Mouse (Mus musculus) limb, embryonic 14.5 days (tissue): ENCODE data around the gene Dusp18. TPM values are rescaled to one million over a fixed set of nuclear protein-coding genes. Genes with fewer than 3 reads are reported as not detected.
A peak's percentile ranks its signal among the peaks of the same experiment; 100 is the strongest.

Source experiments
- ATAC-seq: fragments of 200-750 bp; cut with Nextera tagmentation; 2 replicates; pipeline ENCODE4 v1.8.0; 2017; ENCODE audit warnings: low read depth, moderate number of reproducible peaks, moderate TSS enrichment; ENCODE audit not compliant: low FRiP score
- DNase-seq: peaks from one replicate; pipeline ENCODE4 v3.0.0-alpha.2; 2015; ENCODE audit warnings: low spot score
- H3K27ac ChIP-seq: fragments of 300-500 bp; sonication (generic); replicated peaks from 2 replicates; pipeline ENCODE4 v1.5.1; 2014; ENCODE audit warnings: low read depth, mild to moderate bottlenecking, low read length, moderate library complexity, mixed read lengths
- H3K27me3 ChIP-seq: fragments of 300-500 bp; sonication (generic); 2 replicates; pipeline ENCODE4 v1.6.1; 2014; ENCODE audit warnings: low read length, mixed read lengths; ENCODE audit not compliant: control insufficient read depth, insufficient read depth
- H3K36me3 ChIP-seq: fragments of 300-500 bp; sonication (generic); 2 replicates; pipeline ENCODE4 v1.6.1; 2014; ENCODE audit warnings: mild to moderate bottlenecking, low read length, moderate library complexity, mixed read lengths; ENCODE audit not compliant: control insufficient read depth, insufficient read depth
- H3K4me1 ChIP-seq: fragments of 300-500 bp; sonication (generic); 2 replicates; pipeline ENCODE4 v1.6.1; 2014; ENCODE audit warnings: antibody characterized with exemption, low read length, mixed read lengths; ENCODE audit not compliant: control insufficient read depth, insufficient read depth
- H3K4me2 ChIP-seq: fragments of 300-500 bp; sonication (generic); replicated peaks from 2 replicates; pipeline ENCODE4 v1.6.1; 2014; ENCODE audit warnings: low read depth, mild to moderate bottlenecking, low read length, moderate library complexity; ENCODE audit not compliant: severe bottlenecking
- H3K4me3 ChIP-seq: fragments of 300-500 bp; sonication (generic); replicated peaks from 2 replicates; pipeline ENCODE4 v1.5.1; 2014; ENCODE audit warnings: low read length
- H3K9ac ChIP-seq: fragments of 300-500 bp; sonication (generic); 2 replicates; pipeline ENCODE4 v1.6.1; 2014; ENCODE audit warnings: mild to moderate bottlenecking, low read depth, low read length, moderate library complexity; ENCODE audit not compliant: severe bottlenecking
- H3K9me3 ChIP-seq: fragments of 300-500 bp; sonication (generic); 2 replicates; pipeline ENCODE4 v1.6.1; 2016; ENCODE audit warnings: low read length; ENCODE audit not compliant: control insufficient read depth
- POLR2A ChIP-seq: fragments of 200-500 bp; IDR thresholded peaks from 2 replicates; pipeline ENCODE4 v1.8.0; 2012; ENCODE audit warnings: inconsistent platforms, mild to moderate bottlenecking, moderate library complexity, borderline replicate concordance; ENCODE audit not compliant: insufficient read depth, insufficient read length; ENCODE audit errors: extremely low read depth
- WGBS: fragments of 180-500 bp; shearing (Covaris S2); extraction: QIAGEN DNeasy Blood & Tissue Kit; methylation state at CpG from one replicate; pipeline ENCODE4 v1.1.7; 2014; 5-methylcytosine and 5-hydroxymethylcytosine counted together
- polyA plus RNA-seq, 2 experiments: library from polyadenylated mRNA; depleted of rRNA in 1 of 2; stranded (reverse) in 1 of 2; unstranded in 1 of 2; fragments of >200 nt; fragmentation: Nextera tagmentation in 1 of 2; extraction: Ambion mirVana in 1 of 2; gene quantifications; 2 replicates each; pipeline versions ENCODE4 v1.2.1 to v1.2.3; 2012 to 2014

Gene Dusp18
- polyA plus RNA-seq, 2 experiments = 6.3 to 8.5 TPM

- Histone ChIP-seq H3K9ac (peak within 1 kb of the TSS; percentile 59), H3K36me3 (0 out of 2 replicates have a peak, but pooled peaks cover 3% of the 10 kb centered on the region), H3K4me1 (peaks cover 7% of the 10 kb centered on the region), H3K27me3 (no peaks in the 10 kb centered on the region), H3K4me3 (peak within 1 kb of the TSS; percentile 50), H3K9me3 (no peaks in the 10 kb centered on the region), H3K27ac (no peak within 1 kb of the TSS), H3K4me2 (peak within 1 kb of the TSS; percentile 76)
- DNase-seq (peak; percentile 83), ATAC-seq (peak; percentile 82)
- TF ChIP-seq POLR2A = no peak
- under 1% methylated on average over 19 of the region's 26 CpGs for WGBS
Measured at GRCm38 (mm10) chr11:3931511-3932211, 36.6 kb downstream of the Dusp18 start, which contains the start of gene Tcn2. Gene Tcn2, minus strand, starts transcription at chr11:3932159.

- 94% methylated on average over 9 of the region's 9 CpGs for WGBS
- H3K27me3 ChIP-seq = no peaks in the 10 kb centered on the region
- H3K36me3 ChIP-seq = no peaks in the 10 kb centered on the region
- ATAC-seq (no peak), DNase-seq (no peak)
- H3K4me2 ChIP-seq = no peak overlapping the region
- H3K4me1 ChIP-seq = peaks cover 7% of the 10 kb centered on the region
- no peak overlapping the region for H3K9ac ChIP-seq
- no peak for TF ChIP-seq POLR2A
- H3K9me3 ChIP-seq = no peaks in the 10 kb centered on the region
- H3K4me3 ChIP-seq = no peak overlapping the region
- no peak overlapping the region for H3K27ac ChIP-seq
Measured at GRCm38 (mm10) chr11:3933756-3934285, 38.8 kb downstream of the Dusp18 start.

- Histone ChIP-seq H3K27ac (no peak overlapping the region), H3K9me3 (no peaks in the 10 kb centered on the region), H3K27me3 (no peaks in the 10 kb centered on the region), H3K36me3 (no peaks in the 10 kb centered on the region), H3K4me1 (peaks cover 7% of the 10 kb centered on the region), H3K4me2 (no peak overlapping the region), H3K4me3 (no peak overlapping the region), H3K9ac (no peak overlapping the region)
- ATAC-seq (no peak), DNase-seq (no peak)
- TF ChIP-seq POLR2A = no peak
- WGBS = 76% methylated on average over 4 of the region's 4 CpGs
Measured at GRCm38 (mm10) chr11:3935135-3935534, 40.1 kb downstream of the Dusp18 start.

- Histone ChIP-seq H3K4me1 (peaks cover 2% of the 10 kb centered on the region), H3K27me3 (no peaks in the 10 kb centered on the region), H3K9ac (no peak overlapping the region), H3K9me3 (no peaks in the 10 kb centered on the region), H3K4me3 (no peak overlapping the region), H3K36me3 (no peaks in the 10 kb centered on the region), H3K4me2 (no peak overlapping the region), H3K27ac (no peak overlapping the region)
- 77% methylated on average over 3 of the region's 3 CpGs for WGBS
- ATAC-seq (no peak), DNase-seq (no peak)
- no peak for TF ChIP-seq POLR2A
Measured at GRCm38 (mm10) chr11:3936318-3936717, 41.3 kb downstream of the Dusp18 start.

GRCm38 (mm10) chr11:3937321-3937874 lies 42.4 kb downstream of the Dusp18 start:
- no peaks in the 10 kb centered on the region for H3K27me3 ChIP-seq
- no peak overlapping the region for H3K4me3 ChIP-seq
- H3K4me2 ChIP-seq = no peak overlapping the region
- no peak overlapping the region for H3K27ac ChIP-seq
- H3K9me3 ChIP-seq = no peaks in the 10 kb centered on the region
- ATAC-seq = no peak
- DNase-seq = no peak
- H3K9ac ChIP-seq = no peak overlapping the region
- H3K36me3 ChIP-seq = no peaks in the 10 kb centered on the region
- WGBS = 79% methylated on average over 13 of the region's 13 CpGs
- TF ChIP-seq POLR2A = no peak
- no peaks in the 10 kb centered on the region for H3K4me1 ChIP-seq
